Mouse (Mus musculus) neural tube, embryonic 14.5 days (tissue): Measurements from ENCODE around the gene Frmpd2. TPM values are rescaled to one million over a fixed set of nuclear protein-coding genes. Genes with fewer than 3 reads are reported as not detected.

Source experiments
- ATAC-seq: fragments of 200-750 bp; cut with Nextera tagmentation; 2 replicates; pipeline ENCODE4 v1.8.0; 2017; ENCODE audit warnings: low read depth, mild to moderate bottlenecking, moderate TSS enrichment, moderate library complexity
- H3K27ac ChIP-seq: fragments of 300-500 bp; sonication (generic); 2 replicates; pipeline ENCODE4 v1.5.1; 2014; ENCODE audit warnings: low read depth, mild to moderate bottlenecking, control low read depth, low read length, moderate library complexity, mixed read lengths
- H3K27me3 ChIP-seq: fragments of 300-500 bp; sonication (generic); 2 replicates; pipeline ENCODE4 v1.6.1; 2014; ENCODE audit warnings: low read length; ENCODE audit not compliant: control insufficient read depth, insufficient read depth
- H3K36me3 ChIP-seq: fragments of 300-500 bp; sonication (generic); 2 replicates; pipeline ENCODE4 v1.6.1; 2014; ENCODE audit warnings: low read length, mixed read lengths; ENCODE audit not compliant: control insufficient read depth, insufficient read depth
- H3K4me1 ChIP-seq: fragments of 300-500 bp; sonication (generic); 2 replicates; pipeline ENCODE4 v1.6.1; 2014; ENCODE audit warnings: low read length; ENCODE audit not compliant: control insufficient read depth, insufficient read depth
- H3K4me2 ChIP-seq: fragments of 300-500 bp; sonication (generic); 2 replicates; pipeline ENCODE4 v1.6.1; 2014; ENCODE audit warnings: mild to moderate bottlenecking, low read depth, low read length, control low read depth
- H3K4me3 ChIP-seq: fragments of 300-500 bp; sonication (generic); 2 replicates; pipeline ENCODE4 v1.5.1; 2014; ENCODE audit warnings: low read depth, low read length, control low read depth, mixed read lengths
- H3K9ac ChIP-seq: fragments of 300-500 bp; sonication (generic); replicated peaks from 2 replicates; pipeline ENCODE4 v1.6.1; 2014; ENCODE audit warnings: low read depth, mild to moderate bottlenecking, control low read depth, low read length, mixed read lengths
- H3K9me3 ChIP-seq: fragments of 300-500 bp; sonication (generic); 2 replicates; pipeline ENCODE4 v1.6.1; 2016; ENCODE audit warnings: low read length; ENCODE audit not compliant: control insufficient read depth
- WGBS: fragments of 180-500 bp; shearing (Covaris S2); extraction: QIAGEN DNeasy Blood & Tissue Kit; methylation state at CpG from one replicate; pipeline ENCODE4 v1.1.7; 2014; 5-methylcytosine and 5-hydroxymethylcytosine counted together
- polyA plus RNA-seq: library from polyadenylated mRNA; unstranded; fragments of >200 nt; fragmentation: Nextera tagmentation; extraction: Ambion mirVana; gene quantifications from 2 replicates; pipeline ENCODE4 v1.2.1, GENCODE M21; 2014

The Frmpd2 gene
- polyA plus RNA-seq, 1 experiment from 2014 or later, result 0.04 TPM

- Histone ChIP-seq H3K4me2 (no peak overlapping the region), H3K36me3 (no peaks in the 10 kb centered on the region), H3K27ac (no peak overlapping the region), H3K9me3 (no peaks in the 10 kb centered on the region), H3K27me3 (no peaks in the 10 kb centered on the region), H3K4me1 (no peaks in the 10 kb centered on the region), H3K4me3 (no peak overlapping the region), H3K9ac (no peak overlapping the region)
- 88% methylated on average over 5 of the region's 5 CpGs for WGBS
- no peak for ATAC-seq
These were observed 25.9 kb downstream of the Frmpd2 start for GRCm38 (mm10) chr14:33497418-33497817.

GRCm38 (mm10) chr14:33498849-33499248, 27.4 kb downstream of the Frmpd2 start:
- Histone ChIP-seq H3K36me3 (no peaks in the 10 kb centered on the region), H3K4me2 (no peak overlapping the region), H3K9me3 (no peaks in the 10 kb centered on the region), H3K9ac (no peak overlapping the region), H3K4me3 (no peak overlapping the region), H3K27ac (no peak overlapping the region), H3K4me1 (no peaks in the 10 kb centered on the region), H3K27me3 (no peaks in the 10 kb centered on the region)
- WGBS, result 69% methylated on average over 3 of the region's 3 CpGs
- no peak for ATAC-seq

DNA sequence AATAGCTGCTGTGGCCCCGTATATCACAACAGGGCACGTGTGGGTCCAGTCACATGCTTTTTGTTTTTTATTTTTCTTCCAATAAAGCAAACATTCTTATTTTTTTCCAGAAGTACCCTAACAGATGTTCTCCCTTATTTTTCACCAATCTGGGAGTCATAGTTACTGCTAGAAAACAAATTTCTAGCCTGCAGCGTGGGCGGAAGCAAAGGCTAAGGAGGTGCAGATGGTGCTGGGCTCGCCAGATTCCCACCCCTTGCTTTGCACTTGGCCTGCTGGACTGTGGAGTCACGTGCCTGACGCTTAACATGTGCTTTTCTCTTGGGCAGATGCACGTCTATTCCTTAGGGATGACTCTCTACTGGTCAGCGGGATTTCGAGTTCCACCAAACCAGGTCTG, 29.1 kb downstream of the Frmpd2 start:
- H3K9ac ChIP-seq, result no peak overlapping the region
- H3K36me3 ChIP-seq, result no peaks in the 10 kb centered on the region
- no peak for ATAC-seq
- 80% methylated on average over 10 of the region's 10 CpGs for WGBS
- no peak overlapping the region for H3K27ac ChIP-seq
- no peaks in the 10 kb centered on the region for H3K4me1 ChIP-seq
- H3K9me3 ChIP-seq, result no peaks in the 10 kb centered on the region
- no peak overlapping the region for H3K4me2 ChIP-seq
- no peak overlapping the region for H3K4me3 ChIP-seq
- H3K27me3 ChIP-seq, result no peaks in the 10 kb centered on the region

DNA sequence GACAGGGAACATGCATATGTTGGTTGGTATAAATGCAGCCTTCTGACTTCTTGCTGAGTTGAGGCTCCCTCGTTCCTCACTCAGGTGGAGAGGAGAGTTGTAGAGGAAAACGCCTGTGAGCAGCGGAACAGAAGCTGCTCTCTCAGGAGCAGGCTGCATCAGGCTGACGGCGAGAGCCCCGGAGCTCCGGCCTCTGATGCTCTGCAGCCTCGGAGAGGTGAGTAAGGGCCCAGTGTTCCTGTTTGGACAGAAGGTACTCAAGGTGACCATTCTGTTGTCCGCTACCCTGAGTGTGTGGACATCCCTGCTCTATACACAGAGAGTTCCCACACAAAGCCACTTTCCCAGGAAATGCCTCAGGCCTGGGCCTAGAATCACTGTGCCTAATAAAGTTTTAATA, 31.8 kb downstream of the Frmpd2 start:
- 88% methylated on average over 9 of the region's 9 CpGs for WGBS
- Histone ChIP-seq H3K9ac (no peak overlapping the region), H3K27me3 (no peaks in the 10 kb centered on the region), H3K36me3 (no peaks in the 10 kb centered on the region), H3K4me1 (no peaks in the 10 kb centered on the region), H3K9me3 (no peaks in the 10 kb centered on the region), H3K4me2 (no peak overlapping the region), H3K4me3 (no peak overlapping the region), H3K27ac (no peak overlapping the region)
- ATAC-seq, result no peak

DNA sequence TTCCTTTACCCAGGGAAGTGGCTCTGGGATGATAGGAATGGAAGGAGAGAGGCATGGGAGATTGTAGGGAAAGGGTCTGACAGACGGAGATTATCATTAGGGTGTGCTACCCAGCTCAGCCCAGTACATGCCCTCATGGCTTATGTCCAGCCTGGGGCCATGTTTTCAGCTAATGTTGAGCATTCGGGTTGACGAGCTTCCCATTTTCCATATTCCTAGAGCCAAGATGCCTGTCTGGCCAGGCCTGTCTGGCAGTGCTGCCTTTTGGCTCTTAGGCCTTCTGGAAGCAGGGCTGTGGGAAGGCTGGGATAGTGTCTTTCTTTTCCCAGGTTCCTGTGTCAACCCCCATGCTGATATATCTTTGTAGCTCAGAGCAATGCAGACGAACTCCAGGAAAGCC, 35.2 kb downstream of the Frmpd2 start:
- Histone ChIP-seq H3K36me3 (no peaks in the 10 kb centered on the region), H3K4me3 (no peak overlapping the region), H3K9me3 (no peaks in the 10 kb centered on the region), H3K27me3 (no peaks in the 10 kb centered on the region), H3K4me2 (no peak overlapping the region), H3K27ac (no peak overlapping the region), H3K9ac (no peak overlapping the region), H3K4me1 (no peaks in the 10 kb centered on the region)
- ATAC-seq, result no peak
- WGBS, result 75% methylated on average over 4 of the region's 4 CpGs

- no peaks in the 10 kb centered on the region for H3K27me3 ChIP-seq
- no peak overlapping the region for H3K4me3 ChIP-seq
- no peaks in the 10 kb centered on the region for H3K36me3 ChIP-seq
- no peaks in the 10 kb centered on the region for H3K4me1 ChIP-seq
- H3K9ac ChIP-seq, result no peak overlapping the region
- H3K4me2 ChIP-seq, result no peak overlapping the region
- WGBS, result 97% methylated on average over 1 of the region's 1 CpGs
- H3K27ac ChIP-seq, result no peak overlapping the region
- no peak for ATAC-seq
- H3K9me3 ChIP-seq, result no peaks in the 10 kb centered on the region
These were observed 37.2 kb downstream of the Frmpd2 start for GRCm38 (mm10) chr14:33508660-33509059.

DNA sequence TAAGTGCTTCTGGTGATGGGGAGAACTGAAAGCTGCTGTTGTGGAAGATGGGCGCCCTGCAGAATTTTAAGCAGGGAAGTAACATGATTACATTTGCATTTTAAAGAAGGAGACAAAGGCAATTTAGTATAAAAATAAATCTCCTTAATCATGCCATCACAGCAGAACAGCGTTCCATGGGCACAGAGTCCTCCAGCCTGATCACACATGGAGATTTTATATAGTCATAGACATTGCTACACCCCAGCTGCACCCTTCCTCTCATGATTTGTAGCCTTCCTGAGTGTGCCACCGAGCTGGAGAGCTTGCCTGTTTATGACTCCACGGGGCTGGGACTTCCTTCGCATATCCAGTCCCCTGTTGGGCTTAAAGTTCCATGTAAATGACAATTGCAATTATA, 42.4 kb downstream of the Frmpd2 start:
- no peaks in the 10 kb centered on the region for H3K36me3 ChIP-seq
- peak; percentile 87 for ATAC-seq
- WGBS, result 16% methylated on average over 5 of the region's 5 CpGs
- peaks cover 5% of the 10 kb centered on the region; the same call in 1 of the 2 replicates for H3K4me1 ChIP-seq
- H3K27ac ChIP-seq, result peak overlapping the region; percentile 1; the same call in 1 of the 2 replicates
- H3K4me2 ChIP-seq, result no peak overlapping the region
- H3K9ac ChIP-seq, result no peak overlapping the region
- no peaks in the 10 kb centered on the region for H3K27me3 ChIP-seq
- H3K4me3 ChIP-seq, result no peak overlapping the region
- no peaks in the 10 kb centered on the region; the same call in 1 of the 2 replicates for H3K9me3 ChIP-seq

DNA sequence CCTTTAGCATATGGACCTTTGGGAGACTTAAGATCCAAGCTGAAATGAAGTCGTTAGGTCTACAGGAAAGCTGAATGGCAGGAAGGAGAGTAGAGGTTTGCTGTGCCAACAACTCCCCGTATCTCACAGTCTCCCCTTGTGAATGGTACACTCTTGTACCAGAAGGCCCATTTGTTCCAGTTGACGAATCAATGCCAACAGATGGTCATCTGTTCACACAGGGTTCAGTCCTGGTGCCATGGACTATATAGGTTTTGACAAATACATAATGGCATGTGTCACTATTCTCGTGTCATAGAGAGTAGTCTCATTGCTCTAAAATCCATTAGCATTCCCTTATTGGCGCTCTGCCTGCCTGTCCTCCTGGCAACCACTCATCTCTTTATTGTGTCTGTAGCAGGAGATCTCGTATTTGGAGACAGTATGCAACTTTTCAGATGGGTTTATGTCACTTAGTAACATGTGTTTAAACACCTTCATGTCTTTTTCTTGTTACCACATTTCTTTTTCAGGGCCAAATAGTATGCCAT, 43.3 kb downstream of the Frmpd2 start:
- 57% methylated on average over 6 of the region's 6 CpGs for WGBS

DNA sequence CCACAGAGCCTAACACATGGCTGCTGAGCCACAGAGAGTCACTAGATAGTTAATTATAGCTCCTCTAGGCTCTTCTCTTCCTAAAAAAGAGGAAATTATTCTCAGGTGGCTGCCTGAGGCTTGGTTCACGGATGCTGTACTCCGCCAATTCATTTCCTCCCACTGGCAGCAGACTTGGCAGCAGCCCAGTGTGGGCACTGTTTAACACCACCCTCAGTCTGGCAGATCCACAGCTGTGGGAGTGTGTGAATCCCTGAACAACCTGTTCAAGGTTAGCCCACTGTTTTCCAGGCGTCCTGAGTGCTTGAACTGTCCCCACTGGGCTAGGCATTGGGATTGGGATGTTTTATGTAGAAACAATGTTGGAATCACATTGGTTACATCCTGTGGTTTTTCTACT, 50.0 kb downstream of the Frmpd2 start:
- Histone ChIP-seq H3K4me1 (0 out of 2 replicates have a peak, but pooled peaks cover 5% of the 10 kb centered on the region), H3K9ac (no peak overlapping the region), H3K36me3 (no peaks in the 10 kb centered on the region), H3K27me3 (no peaks in the 10 kb centered on the region), H3K4me2 (no peak overlapping the region), H3K9me3 (no peaks in the 10 kb centered on the region), H3K4me3 (no peak overlapping the region), H3K27ac (no peak overlapping the region)
- WGBS, result 34% methylated on average over 3 of the region's 3 CpGs
- ATAC-seq, result peak; percentile 69; the same call in 1 of the 2 replicates

More for the DNA sequence above, 43.3 kb downstream of the Frmpd2 start:
- Histone ChIP-seq H3K4me2 (no peak overlapping the region), H3K9ac (no peak overlapping the region), H3K27ac (no peak overlapping the region), H3K36me3 (no peaks in the 10 kb centered on the region), H3K27me3 (no peaks in the 10 kb centered on the region), H3K9me3 (no peaks in the 10 kb centered on the region; the same call in 1 of the 2 replicates), H3K4me1 (peaks cover 5% of the 10 kb centered on the region; the same call in 1 of the 2 replicates), H3K4me3 (no peak overlapping the region)
- ATAC-seq, result no peak
